ENCODE assay signal across 9 mouse cellular contexts in the genomic region with DNA sequence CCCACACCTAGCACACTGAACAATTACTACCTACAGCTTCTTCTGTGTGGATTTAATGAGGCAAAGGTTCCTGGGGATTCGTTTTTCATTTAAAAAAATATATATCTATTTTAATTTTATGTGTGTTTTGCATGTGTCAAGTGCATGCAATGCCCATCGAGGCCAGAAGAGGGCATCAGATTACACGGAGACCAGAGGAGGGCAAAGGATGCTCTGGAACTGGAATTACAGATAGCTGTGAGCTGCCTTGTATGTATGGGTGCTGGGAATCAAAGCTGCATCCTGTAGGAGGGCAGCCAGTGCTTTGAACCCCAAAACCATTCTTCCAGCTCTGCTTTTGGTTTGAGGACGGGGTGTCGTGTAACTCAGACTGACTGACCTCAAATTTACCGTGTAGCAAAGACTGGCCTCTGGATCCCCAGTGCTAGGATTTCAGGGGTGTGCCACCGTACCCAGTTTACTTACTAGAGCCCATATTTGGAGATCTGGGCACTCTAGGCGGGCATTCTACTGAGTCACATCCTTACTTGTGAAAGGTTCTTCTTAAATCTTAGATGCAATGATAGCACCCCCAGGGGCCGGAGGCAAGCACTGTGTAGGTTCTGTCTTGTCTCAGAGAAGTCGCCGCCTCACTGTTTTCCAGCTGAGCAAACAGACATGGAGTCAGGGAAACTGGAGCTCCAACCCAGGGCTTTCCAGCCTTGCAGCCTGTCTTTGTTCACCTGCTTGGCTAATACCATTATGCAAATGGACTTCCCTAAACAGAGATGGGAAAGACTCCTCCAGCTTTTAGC.
A peak's percentile ranks its signal among the peaks of the same experiment; 100 is the strongest.
DNase-seq lines count a peak whose midpoint lies in the region; ATAC-seq and TF ChIP-seq lines count a peak whose summit lies in the region.
"Had no signal": no experiment of that assay in that cellular context is flagged by ENCODE, and none has a peak within 500 bp of the region (broad histone marks: within the 10 kb centered on the region; RNA-seq: fewer than 3 reads in every experiment).

No protein-coding gene starts in this region.

- no peaks in the 10 kb centered on the region for H3K36me3 ChIP-seq in forebrain, embryonic 13.5 days (ENCODE audit: poor library complexity, severe bottlenecking)
- no peaks in the 10 kb centered on the region for H3K36me3 ChIP-seq in hindbrain, embryonic 14.5 days (replicated peaks; ENCODE audit: control insufficient read depth, insufficient read depth)
- H3K36me3 ChIP-seq in midbrain, embryonic 12.5 days: no peaks in the 10 kb centered on the region
- H3K36me3 ChIP-seq: limb, embryonic 13.5 days had no signal

- peaks cover 15% of the 10 kb centered on the region for H3K4me1 ChIP-seq in forebrain, embryonic 13.5 days
- peaks cover 23% of the 10 kb centered on the region for H3K4me1 ChIP-seq in hindbrain, embryonic 14.5 days (replicated peaks; ENCODE audit: control insufficient read depth, insufficient read depth, low read length)
- H3K4me1 ChIP-seq in midbrain, embryonic 12.5 days: peaks cover 15% of the 10 kb centered on the region

- peaks cover 38% of the 10 kb centered on the region for H3K27me3 ChIP-seq in forebrain, embryonic 13.5 days
- no peaks in the 10 kb centered on the region for H3K27me3 ChIP-seq in hindbrain, embryonic 14.5 days (ENCODE audit: control insufficient read depth, insufficient read depth, low read length)
- H3K27me3 ChIP-seq in midbrain, embryonic 12.5 days: peaks cover 27% of the 10 kb centered on the region

- no peaks in the 10 kb centered on the region for H3K9me3 ChIP-seq in forebrain, embryonic 13.5 days (replicated peaks)
- no peaks in the 10 kb centered on the region for H3K9me3 ChIP-seq in hindbrain, embryonic 14.5 days (ENCODE audit: control insufficient read depth, low read length)
- H3K9me3 ChIP-seq in midbrain, embryonic 12.5 days: no peaks in the 10 kb centered on the region
- H3K9me3 ChIP-seq: limb, embryonic 13.5 days had no signal

- no peak for TF ChIP-seq POLR2A in brain, embryonic 14.5 days (IDR thresholded peaks at IDR 0.05; ENCODE audit: borderline replicate concordance, extremely low read depth, insufficient read depth, insufficient read length, poor library complexity, severe bottlenecking)

- WGBS in forebrain, embryonic 13.5 days: 8% methylated on average over 11 of the region's 11 CpGs
- 10% methylated on average over 11 of the region's 11 CpGs for WGBS in hindbrain, embryonic 14.5 days
- WGBS in midbrain, embryonic 12.5 days: 7% methylated on average over 11 of the region's 11 CpGs

- TF ChIP-seq CTCF in brain, embryonic 14.5 days (IDR thresholded peaks at IDR 0.05; ENCODE audit: borderline replicate concordance, extremely low read depth, insufficient read depth, insufficient read length): peak; percentile 75

- H3K4me2 ChIP-seq in forebrain, embryonic 13.5 days: peak overlapping the region; percentile 47
- H3K4me2 ChIP-seq in hindbrain, embryonic 14.5 days (replicated peaks): peak overlapping the region; percentile 45
- H3K4me2 ChIP-seq in midbrain, embryonic 12.5 days (replicated peaks): peak overlapping the region; percentile 51

- peak overlapping the region; percentile 60; the same call in 1 of the 2 replicates for H3K27ac ChIP-seq in forebrain, embryonic 13.5 days
- H3K27ac ChIP-seq in hindbrain, embryonic 14.5 days: peak overlapping the region; percentile 83
- H3K27ac ChIP-seq in midbrain, embryonic 12.5 days (replicated peaks): peak overlapping the region; percentile 83
- H3K27ac ChIP-seq: limb, embryonic 13.5 days had no signal

- peak; percentile 48 to 50 for DNase-seq in frontal cortex, postnatal 25 days (ENCODE audit: low spot score in 2 of 2)
- DNase-seq in brain, embryonic 14.5 days (ENCODE audit: low read depth): peak; percentile 81
- DNase-seq in hindbrain, embryonic 14.5 days (ENCODE audit: low spot score): peak; percentile 63
- DNase-seq in left cerebral cortex, adult 18-20 months (ENCODE audit: low spot score in 2 of 2): peak; percentile 43 to 71
- peak; percentile 18 to 74 for DNase-seq in spleen, postnatal 10 days (ENCODE audit: low spot score in 2 of 2)

- H3K9ac ChIP-seq in forebrain, embryonic 13.5 days: peak overlapping the region; percentile 48; the same call in 1 of the 2 replicates
- peak overlapping the region; percentile 47; the same call in 1 of the 2 replicates for H3K9ac ChIP-seq in hindbrain, embryonic 14.5 days
- H3K9ac ChIP-seq in midbrain, embryonic 12.5 days (replicated peaks): peak overlapping the region; percentile 49
- H3K9ac ChIP-seq: limb, embryonic 13.5 days had no signal

- ATAC-seq in frontal cortex, adult (ENCODE audit: low TSS enrichment): no peak; the same call in 1 of the 2 replicates
- no peak for ATAC-seq in forebrain, embryonic 13.5 days
- peak; percentile 19; the same call in 1 of the 2 replicates for ATAC-seq in hindbrain, embryonic 14.5 days (ENCODE audit: low FRiP score)
- peak; percentile 39; the same call in 1 of the 2 replicates for ATAC-seq in midbrain, embryonic 12.5 days (ENCODE audit: low FRiP score, low read depth)

- no peak overlapping the region for H3K4me3 ChIP-seq in forebrain, embryonic 13.5 days
- H3K4me3 ChIP-seq in hindbrain, embryonic 14.5 days (replicated peaks; ENCODE audit: low read length): 0 out of 2 replicates have a peak overlapping the region, but pooled peaks have one; percentile 1
- 0 out of 2 replicates have a peak overlapping the region, but pooled peaks have one; percentile 31 for H3K4me3 ChIP-seq in midbrain, embryonic 12.5 days

Comparison
In these comparisons a context has a peak if more than half of its experiments do, and no peak if none do; other contexts are left out.
1. ATAC-seq: peak in hindbrain, embryonic 14.5 days (single experiment) and midbrain, embryonic 12.5 days (single experiment); none in frontal cortex, adult (single experiment) and forebrain, embryonic 13.5 days (single experiment).
2. Peak in every context shown above with its lines, with median percentiles within 50 percentile points of each other: DNase-seq, H3K27ac ChIP-seq, H3K4me2 ChIP-seq and H3K9ac ChIP-seq.